Mouse (Mus musculus): ENCODE measurements around the gene Metap1d. TPM values are rescaled to one million over a fixed set of nuclear protein-coding genes. Genes with fewer than 3 reads are reported as not detected.

The Metap1d gene
- total RNA-seq, 2 experiments from 2014 or later = 17.5 to 18.8 TPM

Other genes with a start within 250 kb of the Metap1d start
- 100 to 1,000 TPM; 179 to 183 TPM for gene Dync1i2, start 241.6 kb upstream of the Metap1d start, total RNA-seq (2021)
- 100 to 1,000 TPM; 157 to 162 TPM for gene Slc25a12, start 85.5 kb upstream of the Metap1d start, total RNA-seq (2021)
- 10 to 100 TPM; 17.5 to 18.7 TPM for gene Hat1, start 64.3 kb upstream of the Metap1d start, total RNA-seq (2021)
- gene Dlx1, start 74.8 kb downstream of the Metap1d start, total RNA-seq (2021) = 10 to 100 TPM; 22.7 to 28.3 TPM
- gene Dlx2, start 93.5 kb downstream of the Metap1d start, total RNA-seq (2021) = 1 to 10 TPM; 8.2 to 8.7 TPM